Mouse (Mus musculus): ENCODE measurements at regions not wholly inside any gene's neighbourhood (a gene's known extent, or its start where the extent isn't known, plus 50 kb on each side); places are given as distances from the start of the nearest gene placed in this dataset.

- no peak overlapping the region for H3K27ac ChIP-seq
- intact Hi-C loops (cut with DNase I) = no loop called here
- no peak overlapping the region for H3K4me3 ChIP-seq
- TF ChIP-seq CTCF (IDR thresholded peaks at IDR 0.05) = no peak
- DNase-seq = no peak
Measured at GRCm38 (mm10) chr1:44388091-44388490, 163.2 kb upstream of the Gulp1 start.

- H3K4me3 ChIP-seq = no peak overlapping the region
- H3K27ac ChIP-seq = no peak overlapping the region
- intact Hi-C loops (cut with DNase I) = no loop called here
- DNase-seq = no peak
- TF ChIP-seq CTCF (IDR thresholded peaks at IDR 0.05) = no peak
Measured at GRCm38 (mm10) chr1:44392141-44392540, 159.2 kb upstream of the Gulp1 start.

GRCm38 (mm10) chr1:44395538-44395937 is 155.8 kb upstream of the Gulp1 start:
- Histone ChIP-seq H3K4me3 (no peak overlapping the region), H3K27ac (no peak overlapping the region)
- intact Hi-C loops (cut with DNase I) = no loop called here
- no peak for TF ChIP-seq CTCF (IDR thresholded peaks at IDR 0.05)
- no peak for DNase-seq

- intact Hi-C loops (cut with DNase I) = no loop called here
- H3K4me3 ChIP-seq = no peak overlapping the region
- H3K27ac ChIP-seq = no peak overlapping the region
- TF ChIP-seq CTCF (IDR thresholded peaks at IDR 0.05) = no peak
- DNase-seq = no peak
Measured at GRCm38 (mm10) chr1:44398066-44398465, 153.2 kb upstream of the Gulp1 start.

GRCm38 (mm10) chr1:44437822-44438221 is 113.5 kb upstream of the Gulp1 start:
- peak; percentile 44 for TF ChIP-seq CTCF (IDR thresholded peaks at IDR 0.05)
- no peak for DNase-seq
- intact Hi-C loops (cut with DNase I) = no loop called here
- Histone ChIP-seq H3K4me3 (no peak overlapping the region), H3K27ac (no peak overlapping the region)
